Mouse (Mus musculus): ENCODE data around the gene Inhbc. TPM values are rescaled to one million over a fixed set of nuclear protein-coding genes. Genes with fewer than 3 reads are reported as not detected.

The Inhbc gene
- total and polyA plus RNA-seq, 3 experiments = not detected

DNA sequence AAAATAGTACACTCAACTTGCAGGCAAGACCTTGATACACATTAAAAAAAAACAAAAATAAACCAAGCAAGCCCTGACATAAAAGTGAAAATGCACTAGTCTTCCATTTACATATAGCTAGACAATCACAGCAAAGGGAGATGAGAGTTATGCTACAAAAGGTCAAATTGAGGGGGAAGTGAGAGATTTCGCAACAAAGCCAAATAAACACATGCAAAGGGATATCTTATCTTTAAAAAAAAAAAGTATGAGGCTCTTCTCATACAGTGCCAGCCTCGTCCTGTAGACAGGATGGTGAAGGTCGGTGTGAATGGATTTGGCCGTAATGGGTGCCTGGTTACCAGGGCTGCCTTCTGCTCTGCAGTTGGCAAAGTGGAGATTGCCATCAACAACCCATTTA, 57.4 kb downstream of the Inhbc start:
- H3K36me3 ChIP-seq (ENCODE audit: control insufficient read depth in 1 of 2, insufficient read depth in 2 of 2, low read length in 2 of 2) = peaks cover 3 to 24% of the 10 kb centered on the region in 2 experiments; a peak in 3 of 4 replicates
- peaks cover 28% of the 10 kb centered on the region for H3K79me2 ChIP-seq (ENCODE audit: control insufficient read depth, insufficient read depth, low read length, poor library complexity)
- H3K9ac ChIP-seq (ENCODE audit: control insufficient read depth, low read depth, low read length, poor library complexity, severe bottlenecking) = peak overlapping the region; percentile 40
- no peak overlapping the region; the same call in 1 of the 2 replicates for H3K27ac ChIP-seq (ENCODE audit: control insufficient read depth, low read depth, low read length)
- no peak overlapping the region for H3K4me3 ChIP-seq (ENCODE audit: control insufficient read depth in 1 of 2, insufficient read depth in 1 of 2, low read depth in 2 of 2, low read length in 2 of 2)
- no peak for DNase-seq (ENCODE audit: low read depth, low spot score)
- H3K27me3 ChIP-seq (ENCODE audit: control insufficient read depth in 1 of 2, insufficient read depth in 2 of 2, low read length in 2 of 2) = no peaks in the 10 kb centered on the region
- H3K4me1 ChIP-seq (ENCODE audit: control insufficient read depth in 1 of 2, insufficient read depth in 2 of 2, low read length in 2 of 2) = peaks cover 5 to 29% of the 10 kb centered on the region in 2 experiments
- no peaks in the 10 kb centered on the region for H3K9me3 ChIP-seq (replicated peaks; ENCODE audit: insufficient read depth, low read length)
- peak; percentile 88 for TF ChIP-seq RCOR1 (IDR thresholded peaks at IDR 0.05; ENCODE audit: low read depth, low read length)
- TF ChIP-seq POLR2AphosphoS5 (IDR thresholded peaks at IDR 0.05; ENCODE audit: borderline replicate concordance, low read depth, low read length) = no peak
- TF ChIP-seq RAD21 (IDR thresholded peaks at IDR 0.05; ENCODE audit: low read depth, low read length) = no peak
- no peak for TF ChIP-seq GABPA (IDR thresholded peaks at IDR 0.05; ENCODE audit: low read depth, low read length)
- TF ChIP-seq MAZ (IDR thresholded peaks at IDR 0.05; ENCODE audit: low read depth, low read length) = no peak
- TF ChIP-seq E2F4 (IDR thresholded peaks at IDR 0.05; ENCODE audit: borderline replicate concordance, low read depth, low read length) = no peak
- TF ChIP-seq MEF2A (IDR thresholded peaks at IDR 0.05; ENCODE audit: extremely low read depth, insufficient replicate concordance, low read depth, low read length, poor library complexity, severe bottlenecking) = no peak
- TF ChIP-seq ZNF384 (IDR thresholded peaks at IDR 0.05; ENCODE audit: low read depth, low read length) = peak; percentile 64
- peak; percentile 36; the same call in 1 of the 2 replicates for TF ChIP-seq ETS1 (IDR thresholded peaks at IDR 0.05; ENCODE audit: low read depth, low read length)
- 0 out of 2 replicates have a peak, but pooled peaks have one; percentile 8 for TF ChIP-seq MAX (IDR thresholded peaks at IDR 0.05; ENCODE audit: low read length)
- no peak for TF ChIP-seq USF2 (IDR thresholded peaks at IDR 0.05; ENCODE audit: borderline replicate concordance in 1 of 2, insufficient read depth in 1 of 2, low read depth in 1 of 2, low read length in 2 of 2)
- TF ChIP-seq BHLHE40 (IDR thresholded peaks at IDR 0.05; ENCODE audit: borderline replicate concordance, low read depth, low read length) = no peak; the same call in 1 of the 2 replicates
- TF ChIP-seq NRF1 (IDR thresholded peaks at IDR 0.05; ENCODE audit: insufficient read depth, low read depth, low read length, poor library complexity, severe bottlenecking) = no peak
- no peak for TF ChIP-seq TAL1 (IDR thresholded peaks at IDR 0.05; ENCODE audit: low read length)
- TF ChIP-seq POLR2A (IDR thresholded peaks at IDR 0.05; ENCODE audit: control insufficient read depth in 1 of 2, insufficient read depth in 1 of 2, low read depth in 1 of 2, low read length in 2 of 2, poor library complexity in 1 of 2) = no peak
- no peak for TF ChIP-seq CTCF (IDR thresholded peaks at IDR 0.05 in 2 of 3, conservative IDR thresholded peaks at IDR 0.05 in 1 of 3; ENCODE audit: control insufficient read depth in 1 of 3, insufficient read depth in 1 of 3, low read depth in 2 of 3, low read length in 3 of 3, poor library complexity in 1 of 3, severe bottlenecking in 1 of 3)
- no peak for TF ChIP-seq CHD2 (IDR thresholded peaks at IDR 0.05; ENCODE audit: low read length)
- no peak for TF ChIP-seq SMC3 (IDR thresholded peaks at IDR 0.05; ENCODE audit: low read depth, low read length)
- TF ChIP-seq EP300 (IDR thresholded peaks at IDR 0.05; ENCODE audit: low read depth in 1 of 2, low read length in 2 of 2) = 0 out of 4 replicates have a peak, but pooled peaks have one; percentile 15

GRCm38 (mm10) chr10:127312356-127312676, 57.9 kb downstream of the Inhbc start:
- H3K27ac ChIP-seq (ENCODE audit: control insufficient read depth, low read depth, low read length) = peak overlapping the region; percentile 73
- H3K36me3 ChIP-seq (ENCODE audit: control insufficient read depth in 1 of 2, insufficient read depth in 2 of 2, low read length in 2 of 2) = peaks cover 5 to 21% of the 10 kb centered on the region in 2 experiments
- peak; percentile 92 for DNase-seq (ENCODE audit: low read depth, low spot score)
- H3K27me3 ChIP-seq (ENCODE audit: control insufficient read depth in 1 of 2, insufficient read depth in 2 of 2, low read length in 2 of 2) = no peaks in the 10 kb centered on the region
- H3K79me2 ChIP-seq (ENCODE audit: control insufficient read depth, insufficient read depth, low read length, poor library complexity) = peaks cover 29% of the 10 kb centered on the region
- H3K9me3 ChIP-seq (replicated peaks; ENCODE audit: insufficient read depth, low read length) = no peaks in the 10 kb centered on the region
- H3K9ac ChIP-seq (ENCODE audit: control insufficient read depth, low read depth, low read length, poor library complexity, severe bottlenecking) = peak overlapping the region; percentile 81
- H3K4me3 ChIP-seq (ENCODE audit: control insufficient read depth in 1 of 2, insufficient read depth in 1 of 2, low read depth in 2 of 2, low read length in 2 of 2) = peak overlapping the region; percentile 65 to 76
- peaks cover 3 to 24% of the 10 kb centered on the region in 2 experiments; a peak in 3 of 4 replicates for H3K4me1 ChIP-seq (ENCODE audit: control insufficient read depth in 1 of 2, insufficient read depth in 2 of 2, low read length in 2 of 2)
- TF ChIP-seq JUND (IDR thresholded peaks at IDR 0.05; ENCODE audit: low read depth, low read length) = no peak
- peak; percentile 74 for TF ChIP-seq HCFC1 (IDR thresholded peaks at IDR 0.05; ENCODE audit: low read depth, low read length)
- TF ChIP-seq TAL1 (IDR thresholded peaks at IDR 0.05; ENCODE audit: low read length) = no peak
- peak; percentile 37 for TF ChIP-seq RAD21 (IDR thresholded peaks at IDR 0.05; ENCODE audit: low read depth, low read length)
- peak; percentile 69; the same call in 1 of the 2 replicates for TF ChIP-seq MAX (IDR thresholded peaks at IDR 0.05; ENCODE audit: low read length)
- TF ChIP-seq MYC (IDR thresholded peaks at IDR 0.05; ENCODE audit: low read depth, low read length) = peak; percentile 87
- no peak for TF ChIP-seq E2F4 (IDR thresholded peaks at IDR 0.05; ENCODE audit: borderline replicate concordance, low read depth, low read length)
- TF ChIP-seq NELFE (IDR thresholded peaks at IDR 0.05; ENCODE audit: low read depth, low read length) = no peak
- TF ChIP-seq TCF12 (IDR thresholded peaks at IDR 0.05; ENCODE audit: low read depth, low read length) = peak; percentile 40; the same call in 1 of the 2 replicates
- TF ChIP-seq USF2 (IDR thresholded peaks at IDR 0.05; ENCODE audit: borderline replicate concordance in 1 of 2, insufficient read depth in 1 of 2, low read depth in 1 of 2, low read length in 2 of 2) = no peak
- TF ChIP-seq BHLHE40 (IDR thresholded peaks at IDR 0.05; ENCODE audit: borderline replicate concordance, low read depth, low read length) = peak; percentile 33; the same call in 1 of the 2 replicates
- TF ChIP-seq CHD1 (IDR thresholded peaks at IDR 0.05; ENCODE audit: low read depth, low read length) = peak; percentile 68; the same call in 1 of the 2 replicates
- no peak for TF ChIP-seq POLR2AphosphoS2 (IDR thresholded peaks at IDR 0.05; ENCODE audit: low read length)
- no peak for TF ChIP-seq POLR2AphosphoS5 (IDR thresholded peaks at IDR 0.05; ENCODE audit: borderline replicate concordance, low read depth, low read length)
- no peak for TF ChIP-seq MYB (IDR thresholded peaks at IDR 0.05; ENCODE audit: low read depth, low read length)
- TF ChIP-seq SIN3A (IDR thresholded peaks at IDR 0.05; ENCODE audit: low read length) = peak; percentile 70
- TF ChIP-seq CHD2 (IDR thresholded peaks at IDR 0.05; ENCODE audit: low read length) = no peak
- peak; percentile 61 to 94 (median 82) for TF ChIP-seq CTCF (IDR thresholded peaks at IDR 0.05 in 2 of 3, conservative IDR thresholded peaks at IDR 0.05 in 1 of 3; ENCODE audit: control insufficient read depth in 1 of 3, insufficient read depth in 1 of 3, low read depth in 2 of 3, low read length in 3 of 3, poor library complexity in 1 of 3, severe bottlenecking in 1 of 3)
- no peak; a peak in 1 of 4 replicates for TF ChIP-seq POLR2A (IDR thresholded peaks at IDR 0.05; ENCODE audit: control insufficient read depth in 1 of 2, insufficient read depth in 1 of 2, low read depth in 1 of 2, low read length in 2 of 2, poor library complexity in 1 of 2)
